Mouse (Mus musculus) liver, adult 2 months (tissue): ENCODE data around the gene Tmpo. TPM values are rescaled to one million over a fixed set of nuclear protein-coding genes. Genes with fewer than 3 reads are reported as not detected.
A peak's percentile ranks its signal among the peaks of the same experiment; 100 is the strongest.

Source experiments
- DNase-seq: peaks from one replicate; pipeline ENCODE4 v3.0.0-alpha.2; 2011; ENCODE audit warnings: low read depth, low spot score; ENCODE audit errors: extremely low read depth
- H3K27ac ChIP-seq: fragments of 200-500 bp; replicated peaks from 2 replicates; pipeline ENCODE4 v1.5.1; 2012; ENCODE audit warnings: low read depth, mild to moderate bottlenecking, control low read depth, inconsistent platforms, low read length; ENCODE audit not compliant: insufficient read depth
- H3K27me3 ChIP-seq: fragments of 200-500 bp; 2 replicates; pipeline ENCODE4 v1.6.1; 2012; ENCODE audit warnings: mild to moderate bottlenecking, moderate library complexity, low read length, inconsistent platforms; ENCODE audit not compliant: control insufficient read depth, insufficient read depth
- H3K36me3 ChIP-seq: fragments of 200-500 bp; 2 replicates; pipeline ENCODE4 v1.6.1; 2012; ENCODE audit warnings: low read length, inconsistent platforms; ENCODE audit not compliant: control insufficient read depth, insufficient read depth
- H3K4me1 ChIP-seq: fragments of 200-500 bp; 2 replicates; pipeline ENCODE4 v1.6.1; 2011; ENCODE audit warnings: low read length; ENCODE audit not compliant: control insufficient read depth, insufficient read depth
- H3K4me3 ChIP-seq: fragments of 200-500 bp; 2 replicates; pipeline ENCODE4 v1.5.1; 2011; ENCODE audit warnings: low read depth, mild to moderate bottlenecking, control low read depth, low read length, moderate library complexity; ENCODE audit not compliant: insufficient read depth
- H3K79me2 ChIP-seq: fragments of 200-500 bp; 2 replicates; pipeline ENCODE4 v1.6.1; 2012; ENCODE audit warnings: inconsistent platforms, mild to moderate bottlenecking, low read length, moderate library complexity; ENCODE audit not compliant: control insufficient read depth, insufficient read depth
- H3K9ac ChIP-seq: fragments of 200-500 bp; 2 replicates; pipeline ENCODE4 v1.6.1; 2012; ENCODE audit warnings: low read depth, mild to moderate bottlenecking, control low read depth, inconsistent platforms, low read length
- CTCF ChIP-seq: fragments of 200-500 bp; IDR thresholded peaks from 2 replicates; pipeline ENCODE4 v1.5.1; 2011; ENCODE audit warnings: low read depth, low read length, control low read depth
- POLR2A ChIP-seq: fragments of 200-500 bp; IDR thresholded peaks from 2 replicates; pipeline ENCODE4 v1.6.1; 2011; ENCODE audit warnings: low read length, control low read depth; ENCODE audit not compliant: insufficient read depth; ENCODE audit errors: extremely low read depth
- WGBS: fragments of 180-500 bp; shearing (Covaris S2); methylation state at CpG from one replicate; pipeline ENCODE4 v1.1.7; 2018; 5-methylcytosine and 5-hydroxymethylcytosine counted together
- polyA plus RNA-seq: library from polyadenylated mRNA; depleted of rRNA; stranded (reverse); fragments of >200 nt; gene quantifications from 2 replicates; pipeline ENCODE4 v1.2.3, GENCODE M21; 2012; rRNA removed
- total RNA-seq: library from RNA; depleted of rRNA; stranded (reverse); fragments of >200 nt; gene quantifications from 2 replicates; pipeline ENCODE4 v1.2.3, GENCODE M21; 2014; rRNA removed

Tmpo gene
- total RNA-seq = 38.4 and 43.3 TPM in 2 replicates
- 10.7 and 12.1 TPM in 2 replicates for polyA plus RNA-seq

DNA sequence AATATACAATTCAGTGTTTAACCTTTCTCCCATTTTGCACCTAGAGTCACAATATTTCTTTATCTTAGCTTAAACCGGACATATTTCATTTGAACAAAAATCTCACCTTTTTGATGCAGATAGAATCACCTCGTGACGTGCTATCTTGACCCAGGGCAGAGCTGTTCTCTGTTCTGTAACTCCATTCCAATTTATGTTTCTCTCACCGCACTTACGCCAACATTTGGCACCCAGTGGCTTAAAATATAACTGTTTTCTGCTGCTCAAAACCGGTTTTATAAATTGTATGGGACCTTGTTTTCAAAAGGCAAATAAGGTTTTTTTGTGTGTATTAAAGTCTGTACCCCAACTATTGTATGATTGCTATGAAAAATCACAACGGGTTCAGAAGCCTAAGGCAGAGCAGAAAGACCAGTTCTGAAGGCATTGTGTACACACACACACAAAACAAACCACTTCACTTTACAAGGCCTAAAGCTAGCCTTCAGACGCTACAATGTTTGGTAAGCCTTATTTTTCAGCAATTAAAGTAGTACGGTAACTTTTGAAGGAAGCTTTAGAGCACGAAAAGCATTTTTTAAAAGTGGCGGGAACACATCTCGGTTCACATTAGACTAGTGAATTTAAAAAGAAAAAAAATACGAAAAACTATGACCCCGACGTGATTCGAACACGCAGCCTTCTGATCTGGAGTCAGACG lies at the start of gene Tmpo:
Gene Tmpo (minus strand): TSS at position 555 of the 700 bp plus-strand sequence.
- H3K4me3 ChIP-seq = peak within 1 kb of the TSS; percentile 71
- no peaks in the 10 kb centered on the region for H3K36me3 ChIP-seq
- peaks cover 15% of the 10 kb centered on the region for H3K4me1 ChIP-seq
- no peaks in the 10 kb centered on the region for H3K27me3 ChIP-seq
- peak within 1 kb of the TSS; percentile 86 for H3K9ac ChIP-seq
- WGBS = 3% methylated on average over 18 of the region's 18 CpGs
- TF ChIP-seq CTCF (no peak), POLR2A (no peak)
- peak within 1 kb of the TSS; percentile 90 for H3K27ac ChIP-seq
- no peaks in the 10 kb centered on the region for H3K79me2 ChIP-seq
- peak; percentile 74 for DNase-seq

DNA sequence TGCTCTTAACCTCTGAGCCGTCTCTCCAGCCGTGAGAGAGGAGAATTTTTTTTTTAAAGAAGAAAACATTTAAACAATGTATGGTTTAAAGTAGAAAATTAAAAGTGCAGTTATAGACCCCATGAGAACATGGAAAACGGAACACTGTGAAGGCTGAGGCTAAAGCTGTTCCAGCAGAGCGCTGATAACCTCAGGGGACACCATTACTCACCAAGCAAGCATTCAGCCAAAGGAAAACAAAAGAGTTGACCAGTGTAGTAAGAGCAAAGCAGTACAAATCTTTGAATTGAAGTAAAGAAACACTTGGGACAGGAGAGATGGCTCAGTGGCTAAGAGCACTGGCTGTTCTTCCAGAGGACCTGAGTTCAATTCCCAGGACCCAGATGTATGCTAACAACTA lies 49.3 kb upstream of the Tmpo start:
- no peak overlapping the region for H3K9ac ChIP-seq
- H3K4me1 ChIP-seq = no peaks in the 10 kb centered on the region
- no peaks in the 10 kb centered on the region for H3K27me3 ChIP-seq
- no peaks in the 10 kb centered on the region for H3K36me3 ChIP-seq
- H3K27ac ChIP-seq = no peak overlapping the region
- TF ChIP-seq POLR2A = no peak
- no peak for TF ChIP-seq CTCF
- 72% methylated on average over 4 of the region's 4 CpGs for WGBS
- DNase-seq = no peak
- H3K4me3 ChIP-seq = no peak overlapping the region
- no peaks in the 10 kb centered on the region for H3K79me2 ChIP-seq

DNA sequence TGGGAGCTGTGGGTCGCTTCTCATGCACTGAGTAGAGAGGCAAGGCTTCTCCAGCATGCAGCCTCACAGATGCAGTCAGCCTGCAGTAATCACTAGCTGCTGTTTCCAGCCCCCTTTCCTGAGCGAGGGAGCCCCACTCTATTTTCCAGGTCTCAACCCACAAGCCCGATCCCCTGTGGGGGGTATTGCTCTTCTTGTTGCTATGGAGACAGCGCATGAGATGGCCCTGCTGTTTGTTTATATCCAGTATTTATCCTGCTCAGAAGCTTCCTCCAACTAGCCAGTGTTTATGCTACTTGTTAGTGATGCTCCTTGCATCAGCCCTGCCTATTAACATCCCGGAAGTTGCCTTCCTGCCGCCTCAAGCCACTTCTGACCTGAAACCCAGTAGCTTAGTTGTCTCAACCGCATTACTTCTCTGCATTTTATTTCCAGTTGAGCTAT lies 48.4 kb upstream of the Tmpo start:
- no peak overlapping the region for H3K27ac ChIP-seq

DNA sequence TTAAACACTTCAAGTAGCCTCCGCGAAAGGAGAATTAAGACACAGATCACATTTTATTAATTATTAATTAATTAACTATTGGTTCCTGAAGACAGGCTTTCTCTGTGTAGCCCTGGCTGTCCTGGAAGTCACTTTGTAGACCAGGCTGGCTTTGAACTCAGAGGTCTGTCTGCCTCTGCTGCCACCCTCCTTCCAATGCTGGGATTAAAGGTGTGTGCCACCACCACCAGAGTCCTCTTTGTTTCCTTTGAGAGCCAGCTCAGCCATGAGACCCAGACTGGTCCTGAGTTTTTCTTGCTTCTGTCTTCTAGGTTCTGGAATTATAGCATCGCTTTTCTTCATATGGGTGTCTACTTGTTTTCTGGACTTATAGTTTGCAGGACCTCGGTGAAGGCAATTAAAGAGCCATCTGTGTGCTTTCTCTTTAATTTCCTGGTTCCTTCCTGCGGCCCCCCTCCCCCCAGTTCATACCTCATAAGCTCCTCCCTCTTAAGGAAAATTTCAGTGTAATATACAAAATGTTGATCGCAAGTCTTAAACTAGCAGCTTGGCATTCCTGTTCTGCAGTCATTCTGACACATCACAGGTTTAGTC lies 47.9 kb upstream of the Tmpo start:
- Histone ChIP-seq H3K27ac (no peak overlapping the region), H3K4me3 (no peak overlapping the region)

More for the DNA sequence above, 48.4 kb upstream of the Tmpo start:
- no peak for TF ChIP-seq CTCF
- no peak for TF ChIP-seq POLR2A
- Histone ChIP-seq H3K9ac (no peak overlapping the region), H3K36me3 (no peaks in the 10 kb centered on the region), H3K79me2 (no peaks in the 10 kb centered on the region), H3K27me3 (no peaks in the 10 kb centered on the region), H3K4me3 (no peak overlapping the region), H3K4me1 (no peaks in the 10 kb centered on the region)
- WGBS = 56% methylated on average over 7 of the region's 7 CpGs
- peak; percentile 4 for DNase-seq

DNA sequence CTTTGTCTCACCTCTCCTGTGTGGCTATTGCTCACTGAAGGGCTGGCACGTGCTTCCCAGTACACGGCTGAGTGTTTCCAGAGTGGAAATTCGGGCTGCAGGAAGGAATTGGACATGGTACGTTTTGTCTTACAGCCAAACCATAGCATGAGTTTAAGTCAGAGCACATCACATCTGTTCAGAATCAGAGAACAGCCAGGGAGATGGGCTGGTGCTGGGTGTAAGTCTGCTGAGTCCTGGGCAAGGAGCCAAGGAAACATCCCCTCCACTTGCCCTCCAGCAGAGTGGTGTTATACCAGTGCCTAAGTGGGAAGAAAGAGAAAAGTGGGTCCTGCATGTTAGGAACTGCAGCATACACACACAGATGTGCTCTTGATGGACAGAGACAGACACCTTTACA lies 45.9 kb upstream of the Tmpo start:
- Histone ChIP-seq H3K27ac (no peak overlapping the region), H3K27me3 (no peaks in the 10 kb centered on the region), H3K36me3 (no peaks in the 10 kb centered on the region), H3K79me2 (no peaks in the 10 kb centered on the region), H3K4me3 (no peak overlapping the region), H3K4me1 (no peaks in the 10 kb centered on the region), H3K9ac (no peak overlapping the region)
- no peak for DNase-seq
- TF ChIP-seq CTCF = no peak
- TF ChIP-seq POLR2A = no peak
- 84% methylated on average over 4 of the region's 4 CpGs for WGBS

More for the DNA sequence above, 47.9 kb upstream of the Tmpo start:
- Histone ChIP-seq H3K36me3 (no peaks in the 10 kb centered on the region), H3K79me2 (no peaks in the 10 kb centered on the region), H3K4me1 (no peaks in the 10 kb centered on the region), H3K9ac (no peak overlapping the region), H3K27me3 (no peaks in the 10 kb centered on the region)
- 72% methylated on average over 6 of the region's 6 CpGs for WGBS
- no peak for DNase-seq
- TF ChIP-seq CTCF (no peak), POLR2A (no peak)
